Mouse (Mus musculus): Measurements from ENCODE around the gene Ccdc6.

DNA sequence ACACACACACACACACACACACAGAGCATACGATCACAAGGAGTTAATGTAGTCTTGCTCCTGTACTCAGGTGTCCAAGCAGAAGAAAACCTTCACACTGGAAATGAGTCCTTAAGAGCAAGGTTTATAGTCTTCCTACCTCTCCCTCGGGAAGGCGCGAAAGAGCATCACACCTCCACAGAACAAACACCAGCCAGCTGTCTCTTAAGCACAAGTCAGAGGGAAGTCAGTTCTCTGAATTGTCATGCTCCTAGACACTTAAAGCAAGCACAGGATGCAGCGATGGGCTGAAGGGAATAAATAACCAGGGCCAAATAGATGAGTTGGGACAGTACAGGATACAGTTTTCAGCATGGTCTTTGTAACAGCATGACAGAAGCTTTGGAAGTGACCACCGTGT lies 35.8 kb downstream of the Ccdc6 start:
- no peak for TF ChIP-seq GATA1 (IDR thresholded peaks at IDR 0.05; ENCODE audit: borderline replicate concordance, low read length)
- TF ChIP-seq FLI1 (IDR thresholded peaks at IDR 0.05; ENCODE audit: low read length) = no peak
